Mouse (Mus musculus) myocyte (in vitro differentiated cells): ENCODE data around the gene Bcl9l.
"Not testable (repeated sequence)": the region's sequence is repeated elsewhere in the genome, so short reads cannot be mapped to it uniquely, and the experiment has no call there.

Experiments
- E2F4 ChIP-seq: IDR thresholded peaks from one replicate; pipeline ENCODE4 v1.6.1; 2011; ENCODE audit warnings: mild to moderate bottlenecking, control low read depth, moderate library complexity; ENCODE audit not compliant: insufficient read depth
- MAX ChIP-seq: IDR thresholded peaks from one replicate; pipeline ENCODE4 v1.6.1; 2011; ENCODE audit warnings: low read depth, mild to moderate bottlenecking, control low read depth
- MYOG ChIP-seq, 3 experiments: IDR thresholded peaks; one replicate each; pipeline ENCODE4 v1.6.1; 2011; ENCODE audit warnings: control low read depth in 2 of 3, low read depth in 2 of 3, mild to moderate bottlenecking in 2 of 3; ENCODE audit not compliant: insufficient read length in 2 of 3, control insufficient read depth in 1 of 3, insufficient read depth in 1 of 3
- POLR2A ChIP-seq: IDR thresholded peaks from one replicate; pipeline ENCODE4 v1.6.1; 2011; ENCODE audit warnings: low read depth, mild to moderate bottlenecking, control low read depth, moderate library complexity; ENCODE audit not compliant: insufficient read length
- POLR2AphosphoS2 ChIP-seq: IDR thresholded peaks from one replicate; pipeline ENCODE4 v1.6.1; 2011; ENCODE audit warnings: low read depth, control low read depth; ENCODE audit not compliant: insufficient read length
- REST ChIP-seq: IDR thresholded peaks from one replicate; pipeline ENCODE4 v1.6.1; 2011; ENCODE audit warnings: mild to moderate bottlenecking, control low read depth, moderate library complexity; ENCODE audit not compliant: insufficient read depth, insufficient read length
- TCF12 ChIP-seq: IDR thresholded peaks from one replicate; pipeline ENCODE4 v1.6.1; 2011; ENCODE audit warnings: mild to moderate bottlenecking, control low read depth; ENCODE audit not compliant: poor library complexity, insufficient read depth, severe bottlenecking
- USF1 ChIP-seq: IDR thresholded peaks from one replicate; pipeline ENCODE4 v1.6.1; 2011; ENCODE audit warnings: low read depth, mild to moderate bottlenecking, control low read depth, moderate library complexity

DNA sequence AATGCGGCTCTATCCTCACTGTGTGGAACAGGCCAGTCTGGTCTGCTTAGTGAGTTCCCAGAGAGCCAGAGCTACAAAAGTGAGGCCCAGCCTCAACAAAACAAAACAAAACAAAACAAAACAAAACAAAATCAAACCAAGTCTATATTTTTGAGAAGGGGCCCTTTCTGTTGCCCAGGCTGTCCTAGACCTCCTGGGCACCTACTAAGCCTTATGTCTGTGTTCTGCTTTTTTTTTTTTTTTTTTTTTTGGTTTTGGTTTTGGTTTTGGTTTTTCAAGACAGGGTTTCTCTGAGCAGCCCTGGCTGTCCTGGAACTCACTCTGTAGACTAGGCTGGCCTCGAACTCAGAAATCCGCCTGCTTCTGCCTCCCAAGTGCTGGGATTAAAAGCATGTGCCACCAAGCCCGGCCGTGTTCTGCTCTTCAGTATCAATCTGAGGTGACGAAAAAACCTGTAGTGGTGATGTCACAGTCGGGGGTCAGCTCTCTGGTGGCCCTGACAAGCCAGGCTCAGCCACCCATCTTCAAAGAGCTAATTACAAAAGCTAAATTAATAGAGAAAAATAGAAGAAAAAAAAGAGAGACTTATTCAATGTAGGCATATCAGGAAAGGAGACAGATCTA lies 38.1 kb upstream of the Bcl9l start:
- not testable (repeated sequence) for TF ChIP-seq POLR2A; MYOG (IDR thresholded peaks at IDR 0.05; ENCODE audit: control insufficient read depth in 1 of 3, insufficient read depth in 1 of 3, insufficient read length in 2 of 3, low read depth in 2 of 3); TCF12; POLR2AphosphoS2; MAX; REST; E2F4; USF1
